Mouse (Mus musculus) heart, postnatal 36 days (tissue): Measurements from ENCODE around the gene Dcst2. TPM values are rescaled to one million over a fixed set of nuclear protein-coding genes. Genes with fewer than 3 reads are reported as not detected.

Source experiments
- DNase-seq, 2 experiments: peaks; one replicate each; pipeline ENCODE4 v3.0.0; 2021 to 2022
- intact Hi-C: fragments of 180-260 bp; cut with DNase I; formaldehyde crosslinking; loops from one replicate; pipeline ENCODE4 v1.15.1; 2025
- total RNA-seq, 2 experiments: library from RNA; stranded (reverse); gene quantifications; 2 replicates each; pipeline ENCODE4 v1.2.3; 2021

Dcst2 gene
- total RNA-seq, 2 experiments from 2014 or later = not detected

- no peak for DNase-seq
- intact Hi-C loops = no loop called here
These were observed 62.8 kb downstream of the Dcst2 start for GRCm38 (mm10) chr3:89424416-89425140.

- no peak for DNase-seq
- intact Hi-C loops = no loop called here
These were observed 63.4 kb downstream of the Dcst2 start for GRCm38 (mm10) chr3:89425141-89425525.

- intact Hi-C loops = no loop called here
- no peak for DNase-seq
These were observed 64.1 kb downstream of the Dcst2 start for GRCm38 (mm10) chr3:89425876-89426275.

Other genes starting within 250 kb of the Dcst2 start
- not detected for gene Pklr, start 225.8 kb upstream of the Dcst2 start, total RNA-seq
- gene Hcn3, start 201.8 kb upstream of the Dcst2 start, total RNA-seq = under 1 TPM; 0.17 to 0.38 TPM
- gene Clk2, start 197.2 kb upstream of the Dcst2 start, total RNA-seq = 10 to 100 TPM; 15.8 to 19.9 TPM
- 10 to 100 TPM; 49.8 to 49.9 TPM for gene Scamp3, start 184.5 kb upstream of the Dcst2 start, total RNA-seq
- 1 to 10 TPM; 4.6 to 5.5 TPM for gene Fam189b, start 178.8 kb upstream of the Dcst2 start, total RNA-seq
- 10 to 100 TPM; 21.3 to 21.8 TPM for gene Gba, start 159.0 kb upstream of the Dcst2 start, total RNA-seq
- gene Thbs3, start 146.8 kb upstream of the Dcst2 start, total RNA-seq = 1 to 10 TPM; 6.8 to 9.4 TPM
- 10 to 100 TPM; 58.0 to 60.0 TPM for gene Mtx1, start 134.9 kb upstream of the Dcst2 start, total RNA-seq
- gene Muc1, start 132.9 kb upstream of the Dcst2 start, total RNA-seq = under 1 TPM; 0.14 to 0.46 TPM
- 10 to 100 TPM; 82.3 to 87.0 TPM for gene Krtcap2, start 116.0 kb upstream of the Dcst2 start, total RNA-seq
- gene Trim46, start 115.7 kb upstream of the Dcst2 start, total RNA-seq = under 1 TPM; 0.42 to 0.62 TPM
- gene Dpm3, start 102.6 kb upstream of the Dcst2 start, total RNA-seq = 10 to 100 TPM; 50.0 to 52.3 TPM
- 10 to 100 TPM; 20.5 to 23.0 TPM for gene Slc50a1, start 91.4 kb upstream of the Dcst2 start, total RNA-seq
- 10 to 100 TPM; 28.3 to 42.6 TPM for gene Efna1, start 80.8 kb upstream of the Dcst2 start, total RNA-seq
- gene Efna3, start 39.0 kb upstream of the Dcst2 start, total RNA-seq = not detected
- gene Efna4, start 23.9 kb upstream of the Dcst2 start, total RNA-seq = under 1 TPM; 0.19 to 0.22 TPM
- gene Adam15, start 12.0 kb upstream of the Dcst2 start, total RNA-seq = 10 to 100 TPM; 56.5 to 62.6 TPM
- gene Dcst1, start 3.3 kb downstream of the Dcst2 start, total RNA-seq = not detected
- 10 to 100 TPM; 20.8 to 23.5 TPM for gene Zbtb7b, start 32.8 kb downstream of the Dcst2 start, total RNA-seq
- under 1 TPM; 0.24 to 0.72 TPM for gene Lenep, start 40.8 kb downstream of the Dcst2 start, total RNA-seq
- 10 to 100 TPM; 44.0 to 55.1 TPM for gene Flad1, start 49.9 kb downstream of the Dcst2 start, total RNA-seq
- 1 to 10 TPM; 5.1 to 5.4 TPM for gene Cks1b, start 56.4 kb downstream of the Dcst2 start, total RNA-seq
- gene Shc1, start 56.5 kb downstream of the Dcst2 start, total RNA-seq = 10 to 100 TPM; 34.1 to 36.6 TPM
- gene Pygo2, start 68.2 kb downstream of the Dcst2 start, total RNA-seq = 10 to 100 TPM; 13.8 to 16.6 TPM
- gene Pbxip1, start 74.7 kb downstream of the Dcst2 start, total RNA-seq = 10 to 100 TPM; 57.0 to 58.0 TPM
- gene Pmvk, start 92.6 kb downstream of the Dcst2 start, total RNA-seq = 1 to 10 TPM; 7.0 to 9.2 TPM
- 1 to 10 TPM; 1.9 to 2.3 TPM for gene Kcnn3, start 158.2 kb downstream of the Dcst2 start, total RNA-seq